Mouse (Mus musculus) left cerebral cortex, postnatal 10 days (tissue): ENCODE measurements around the gene Stk39. TPM values are rescaled to one million over a fixed set of nuclear protein-coding genes. Genes with fewer than 3 reads are reported as not detected.
"Not testable (repeated sequence)": the region's sequence is repeated elsewhere in the genome, so short reads cannot be mapped to it uniquely, and the experiment has no call there.

Experiments
- DNase-seq, 2 experiments: peaks; one replicate each; pipeline ENCODE4 v3.0.0; 2021 to 2022; ENCODE audit warnings: low spot score in 2 of 2, mixed read lengths in 1 of 2; ENCODE audit errors: extremely low spot score in 1 of 2
- intact Hi-C: fragments of 180-260 bp; cut with DNase I; formaldehyde crosslinking; loops from one replicate; pipeline ENCODE4 v1.15.1; 2025
- total RNA-seq, 2 experiments: library from RNA; stranded (reverse); gene quantifications; 2 replicates each; pipeline ENCODE4 v1.2.3; 2021

Gene Stk39
- total RNA-seq, 2 experiments from 2014 or later, result 49.2 to 51.6 TPM

DNA sequence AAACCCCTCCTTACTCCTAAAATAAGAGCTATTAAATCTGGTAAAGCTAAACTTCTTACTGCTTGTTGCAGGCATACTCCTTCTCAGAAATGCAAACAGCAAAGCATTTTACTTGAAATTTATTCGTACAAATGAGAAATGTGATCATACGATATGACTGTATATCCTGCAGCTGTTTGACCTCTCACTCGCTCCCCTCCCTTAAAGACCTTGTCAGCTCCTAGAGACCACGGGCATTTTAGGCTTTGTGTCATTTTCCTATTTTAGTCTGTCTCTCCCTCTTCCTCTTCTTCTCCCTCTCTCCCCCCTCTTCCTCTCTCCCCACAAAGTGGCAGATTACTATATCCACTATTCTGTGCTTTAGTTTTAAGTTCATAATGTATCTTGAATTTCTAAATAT is 200.8 kb downstream of the Stk39 start:
- intact Hi-C loops, result no loop called here
- no peak for DNase-seq

DNA sequence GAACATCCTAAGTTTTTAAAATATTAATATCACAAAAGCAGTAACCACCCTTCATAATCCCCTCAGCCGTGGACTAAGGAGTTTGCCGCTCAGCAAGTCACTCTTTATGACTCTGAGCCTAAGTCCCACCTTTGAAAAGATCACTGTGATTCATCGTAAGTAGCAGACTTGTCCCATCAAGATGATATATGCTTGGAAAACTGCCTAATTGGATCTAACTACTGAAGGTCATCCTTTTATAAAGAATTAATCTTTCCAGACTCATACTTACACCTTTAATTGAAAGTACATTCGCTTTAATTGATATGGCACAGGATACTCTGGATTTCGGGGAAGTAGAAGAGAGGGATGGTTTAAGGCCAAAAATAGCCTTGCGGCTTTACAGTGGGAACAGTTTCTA is 201.2 kb downstream of the Stk39 start:
- DNase-seq, result no peak
- intact Hi-C loops, result no loop called here

DNA sequence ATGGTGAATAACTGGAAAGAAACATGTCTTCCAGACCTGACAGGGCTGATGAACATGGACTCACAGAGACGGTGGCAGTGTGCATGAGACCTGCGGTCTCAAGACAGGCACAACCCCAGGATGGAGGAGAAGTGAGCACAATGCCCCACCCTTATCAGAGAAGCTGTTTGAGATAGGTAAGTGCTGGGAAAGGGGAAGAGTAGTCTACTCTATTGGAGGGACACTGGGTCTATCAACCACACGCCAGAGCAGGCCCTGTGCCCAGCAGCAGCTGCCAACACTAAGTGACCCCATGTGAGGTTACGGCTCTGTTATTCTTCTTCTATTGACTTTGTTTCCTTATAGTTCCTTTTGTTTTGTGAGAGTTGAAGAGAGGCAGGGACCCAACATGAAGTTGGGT is 202.4 kb downstream of the Stk39 start:
- intact Hi-C loops, result no loop called here
- DNase-seq, result no peak

DNA sequence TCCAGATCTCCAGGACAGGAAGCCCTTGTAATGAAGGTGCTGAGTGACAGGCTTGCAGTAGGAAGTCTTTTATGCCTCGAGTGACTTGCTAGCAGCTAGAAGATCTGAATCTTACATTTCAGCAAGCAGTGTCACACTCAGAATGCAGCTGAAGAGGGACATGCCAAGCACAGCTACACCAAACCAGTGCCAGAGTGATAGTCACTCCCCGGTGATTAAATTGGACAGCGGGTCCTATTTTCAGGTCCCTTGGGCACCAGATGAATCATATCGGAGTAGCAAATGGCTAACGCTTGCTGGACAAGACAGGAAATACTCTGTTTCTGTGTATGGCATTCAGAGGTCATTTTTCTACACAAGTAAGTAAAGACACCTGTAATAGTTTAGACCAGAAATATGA is 207.2 kb downstream of the Stk39 start:
- no peak for DNase-seq
- intact Hi-C loops, result no loop called here

DNA sequence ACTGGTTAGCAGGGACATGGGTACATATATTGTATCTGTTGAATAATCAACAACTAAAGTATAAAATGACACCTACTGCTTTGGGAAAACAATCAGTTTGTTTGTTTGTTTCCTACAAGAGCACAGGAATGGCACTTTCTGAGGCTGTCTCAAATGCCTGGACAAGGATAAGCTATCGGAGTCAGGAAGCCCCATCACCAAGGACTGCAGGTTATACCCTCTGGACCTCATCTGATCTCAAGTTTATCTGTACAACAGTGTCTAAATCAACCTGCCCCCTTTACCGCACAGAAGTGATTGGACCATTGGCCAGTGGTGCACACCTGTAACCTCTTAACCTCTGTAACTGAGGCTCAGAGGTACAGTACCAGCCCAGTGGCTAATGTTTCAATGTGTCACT is 211.2 kb downstream of the Stk39 start:
- no peak for DNase-seq
- intact Hi-C loops, result no loop called here

DNA sequence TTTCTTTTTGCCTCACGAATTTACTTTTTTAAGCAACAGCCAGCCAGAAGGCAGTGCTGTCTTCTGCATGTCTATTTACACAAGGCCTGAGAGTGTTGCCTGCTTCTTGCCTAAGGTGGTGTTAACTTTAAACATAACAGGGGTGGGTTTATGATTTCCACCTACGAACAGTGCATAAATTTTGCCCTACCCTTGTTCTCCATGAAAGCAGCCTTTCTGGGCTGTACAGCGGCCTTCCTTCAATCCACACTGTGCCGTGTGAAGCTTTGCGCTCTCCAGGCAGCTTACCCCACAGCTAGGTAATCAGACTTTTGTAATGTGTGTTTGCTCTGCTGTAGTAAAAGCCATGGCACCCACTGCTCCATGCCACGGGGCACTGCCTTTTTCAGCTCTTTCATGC is 214.5 kb downstream of the Stk39 start:
- intact Hi-C loops, result no loop called here
- DNase-seq, result no peak

DNA sequence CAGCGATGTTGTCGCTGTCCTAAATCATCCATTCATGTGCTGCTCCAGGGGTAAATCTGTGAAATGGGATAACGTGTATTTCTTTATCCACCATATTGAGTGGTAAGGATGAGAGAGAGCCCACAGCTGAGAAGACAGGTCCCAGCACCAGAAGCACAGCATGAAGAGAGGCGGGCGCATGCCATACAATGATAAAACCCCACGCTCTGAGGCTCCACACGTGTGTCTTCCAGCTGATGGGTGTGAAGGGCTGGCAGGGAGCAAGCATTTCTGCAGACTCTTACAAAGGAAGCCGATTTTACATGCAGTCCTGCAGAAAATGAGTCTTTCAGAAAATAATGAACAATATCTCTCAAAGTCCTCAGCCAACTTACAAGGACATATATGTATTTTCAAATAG is 215.6 kb downstream of the Stk39 start:
- intact Hi-C loops, result no loop called here
- DNase-seq, result no peak

DNA sequence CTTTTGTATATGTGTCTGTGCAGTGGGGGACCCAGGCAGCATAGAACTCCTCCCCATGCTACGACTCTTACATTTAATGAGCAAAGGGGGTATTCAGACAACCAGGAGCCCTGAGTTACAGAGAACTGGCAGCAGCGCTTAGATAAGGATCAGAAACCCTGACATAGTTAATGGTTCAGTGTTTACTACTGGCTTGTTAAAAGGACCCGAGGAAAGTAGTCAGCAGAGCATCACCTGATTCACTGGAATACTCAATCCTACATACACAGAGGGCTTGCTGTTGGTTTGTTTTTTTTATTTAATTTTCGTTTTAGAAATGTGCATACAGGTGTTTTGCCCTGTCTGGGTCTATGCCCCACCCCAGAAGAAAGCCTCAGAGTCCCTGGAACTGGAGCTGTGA is 217.3 kb downstream of the Stk39 start:
- no peak for DNase-seq
- intact Hi-C loops, result no loop called here

DNA sequence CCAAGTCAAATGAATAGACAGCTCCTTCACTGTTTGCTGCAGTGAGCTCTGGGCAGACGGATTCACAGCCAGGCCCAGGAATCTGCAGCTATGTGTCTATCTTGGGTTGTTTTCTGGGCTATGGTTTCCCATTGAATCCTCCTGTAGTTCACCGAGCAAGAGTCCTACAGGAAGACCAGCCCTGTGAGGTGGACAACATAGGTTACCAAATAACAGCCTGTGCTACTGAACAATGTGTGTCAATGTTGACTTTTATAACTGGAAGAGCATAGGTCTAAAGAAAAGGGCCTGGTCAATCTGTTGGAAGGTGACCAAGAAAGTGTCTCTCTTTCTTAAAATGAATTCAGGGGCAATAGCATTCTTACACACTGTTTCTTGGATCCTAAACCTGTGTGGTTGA is 218.8 kb downstream of the Stk39 start:
- intact Hi-C loops, result no loop called here
- DNase-seq, result no peak

DNA sequence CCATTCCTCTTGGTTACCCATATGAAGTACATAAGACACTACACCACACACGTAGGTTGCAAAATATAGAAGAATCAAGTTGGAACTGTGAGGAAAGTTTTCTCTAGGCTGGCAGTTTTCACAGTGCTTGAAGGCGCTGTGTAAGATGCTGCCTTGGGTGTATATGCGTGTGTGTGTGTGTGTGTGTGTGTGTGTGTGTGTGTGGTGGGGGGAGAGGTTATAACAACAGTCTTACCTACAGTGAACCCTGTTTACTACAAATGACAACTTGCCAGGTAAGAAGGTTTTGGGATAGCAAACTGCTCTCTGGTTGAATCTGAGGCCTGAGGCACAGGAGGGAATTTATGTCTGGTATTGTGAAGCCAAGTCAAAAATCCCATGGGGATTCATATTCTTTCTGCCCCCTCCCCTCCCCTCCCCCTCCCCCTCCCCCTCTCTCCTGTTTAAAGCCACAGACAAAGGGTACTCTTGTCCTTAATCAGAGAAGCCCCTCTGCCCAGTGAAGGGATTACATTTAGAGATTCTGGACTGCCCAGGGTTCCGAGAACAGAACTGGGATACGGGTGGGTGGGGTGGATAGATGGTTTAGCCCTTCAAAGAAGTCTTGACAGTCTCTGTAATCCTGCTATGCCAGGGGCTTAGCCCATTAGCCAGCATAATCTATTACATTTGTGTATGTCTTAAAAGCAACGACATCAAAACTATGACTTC is 219.9 kb downstream of the Stk39 start:
- DNase-seq, result no peak
- intact Hi-C loops, result no loop called here

DNA sequence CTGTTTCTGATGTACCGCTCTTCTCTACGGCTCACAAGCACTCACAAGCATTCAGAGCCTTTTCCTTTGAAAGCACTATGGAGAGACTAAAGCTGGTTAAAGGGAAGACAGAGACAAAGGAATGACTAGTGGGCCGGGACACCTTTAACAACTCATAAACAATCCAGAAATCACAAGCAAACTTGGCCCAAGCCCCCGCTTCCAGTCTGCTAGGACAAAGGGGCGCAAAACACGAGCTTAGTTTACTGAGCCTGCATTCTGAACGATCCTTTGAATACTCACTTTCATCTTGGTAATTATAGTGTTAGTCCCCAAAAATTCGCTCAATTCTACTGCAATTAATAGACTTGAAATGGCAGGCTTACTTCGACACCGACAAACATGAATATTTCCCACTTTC is 221.2 kb downstream of the Stk39 start:
- no peak for DNase-seq
- intact Hi-C loops, result no loop called here

DNA sequence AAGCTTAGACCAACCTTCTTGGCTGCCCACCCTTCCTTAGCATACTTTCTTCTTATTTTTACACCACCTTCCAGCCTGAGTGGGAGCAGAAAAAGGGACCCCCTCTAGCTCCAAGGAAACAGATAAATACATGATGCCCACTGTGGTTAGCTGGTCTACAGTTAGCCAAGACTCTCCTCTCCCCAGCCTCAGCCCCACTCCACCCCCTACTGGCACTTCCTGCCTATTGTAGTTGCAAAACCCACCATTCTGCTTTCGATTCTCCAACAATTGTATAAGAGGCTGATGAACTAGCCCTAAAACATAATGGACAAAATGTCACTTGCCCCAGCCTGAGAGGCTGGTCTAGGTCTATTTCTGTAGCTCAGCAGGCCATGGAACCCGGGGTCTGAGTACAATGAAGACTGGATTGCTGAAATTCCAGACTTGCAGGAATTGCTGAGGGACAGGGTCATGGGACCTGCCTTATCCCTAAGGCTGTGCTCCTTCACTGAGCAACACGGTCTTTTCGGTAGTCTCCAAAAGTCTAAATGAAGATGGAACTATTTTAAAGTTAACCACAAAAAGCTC is 222.1 kb downstream of the Stk39 start:
- DNase-seq, result no peak
- intact Hi-C loops, result no loop called here

DNA sequence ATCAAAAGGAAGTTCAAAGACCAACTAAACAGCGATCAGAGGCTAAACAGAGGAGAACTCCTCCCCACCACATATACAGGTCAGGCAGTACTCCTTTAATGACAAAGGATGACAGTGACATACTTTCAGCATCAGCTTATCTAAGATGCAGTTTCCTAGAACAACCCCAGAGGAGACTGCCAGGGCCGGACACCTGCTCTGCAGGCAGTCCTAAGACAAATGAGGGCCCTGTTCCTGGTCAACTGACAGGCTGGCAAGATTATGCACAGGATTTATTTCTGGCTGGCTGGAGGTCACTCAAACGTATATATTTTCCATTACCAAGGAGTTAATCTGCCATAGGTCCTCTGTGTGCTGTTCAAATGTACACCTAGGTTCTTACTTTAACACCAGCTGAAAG is 225.8 kb downstream of the Stk39 start:
- intact Hi-C loops, result no loop called here
- no peak for DNase-seq

DNA sequence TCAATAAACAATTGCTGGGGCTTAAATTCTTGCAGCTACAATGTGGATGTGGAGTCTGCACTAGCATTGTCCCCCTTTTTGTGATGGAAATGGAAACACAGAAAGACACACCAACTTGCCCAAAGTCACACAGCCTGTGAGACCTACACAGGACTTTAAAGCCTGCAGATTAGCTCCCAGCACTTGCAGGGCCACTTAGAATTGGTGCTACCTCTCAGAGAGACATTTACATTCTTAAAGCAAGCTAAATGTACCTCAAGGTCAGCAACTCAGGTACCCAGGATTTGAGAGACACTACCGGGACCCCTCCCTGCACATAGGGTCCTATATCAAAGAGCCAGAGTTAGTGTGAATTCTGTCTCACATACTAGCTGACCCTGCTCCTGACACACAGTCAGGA is 227.5 kb downstream of the Stk39 start:
- intact Hi-C loops, result no loop called here

DNA sequence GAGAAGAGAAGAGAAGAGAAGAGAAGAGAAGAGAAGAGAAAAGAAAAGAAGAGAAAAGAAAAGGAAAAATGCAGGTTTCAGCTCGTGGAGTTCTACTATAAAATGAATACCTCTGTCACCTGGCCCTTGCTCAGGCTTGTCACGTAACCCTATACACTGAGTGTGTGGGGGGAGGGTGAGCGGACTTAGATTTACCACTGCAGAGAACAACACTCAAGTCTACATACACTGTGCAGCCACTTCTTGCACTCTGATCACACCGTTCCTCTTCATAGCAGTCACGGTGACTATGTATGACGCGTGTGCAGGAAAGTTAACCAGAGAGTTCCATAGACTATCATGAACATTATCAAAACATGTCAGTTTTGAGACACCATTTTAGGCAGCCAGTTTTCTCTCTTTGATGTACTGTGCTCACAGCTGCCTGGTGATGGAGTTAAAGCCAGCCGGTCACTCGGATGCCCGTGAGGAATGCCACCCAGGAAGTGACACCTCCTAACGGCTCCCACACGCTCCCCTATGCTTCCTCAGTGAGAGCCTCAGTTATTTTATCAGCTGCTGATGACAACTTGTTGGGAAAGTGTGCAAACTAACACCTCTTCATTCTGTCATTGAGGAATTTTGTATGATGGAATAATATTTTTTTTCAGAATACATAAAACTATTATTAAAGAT is 228.1 kb downstream of the Stk39 start:
- intact Hi-C loops, result no loop called here
- no peak for DNase-seq

More for the DNA sequence above, 227.5 kb downstream of the Stk39 start:
- DNase-seq, result no peak

DNA sequence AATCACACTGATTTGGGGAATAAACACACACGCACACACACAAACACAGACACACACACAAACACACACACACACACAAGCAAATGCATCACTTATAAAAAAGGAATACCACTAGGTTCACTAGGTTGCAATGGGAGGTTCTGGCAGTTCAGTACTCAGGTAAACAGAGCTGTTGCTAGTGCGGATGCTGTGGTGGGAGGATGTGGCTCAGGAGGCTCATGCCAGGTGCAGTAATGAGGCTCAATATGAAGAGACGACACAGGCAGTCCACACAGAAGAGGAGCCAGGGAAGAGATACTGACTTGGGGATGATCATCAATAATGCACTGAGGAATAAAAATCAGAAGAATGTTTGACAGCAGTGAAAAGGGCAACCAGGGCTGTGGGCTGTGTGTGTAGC is 228.8 kb downstream of the Stk39 start:
- DNase-seq, result no peak
- intact Hi-C loops, result no loop called here

DNA sequence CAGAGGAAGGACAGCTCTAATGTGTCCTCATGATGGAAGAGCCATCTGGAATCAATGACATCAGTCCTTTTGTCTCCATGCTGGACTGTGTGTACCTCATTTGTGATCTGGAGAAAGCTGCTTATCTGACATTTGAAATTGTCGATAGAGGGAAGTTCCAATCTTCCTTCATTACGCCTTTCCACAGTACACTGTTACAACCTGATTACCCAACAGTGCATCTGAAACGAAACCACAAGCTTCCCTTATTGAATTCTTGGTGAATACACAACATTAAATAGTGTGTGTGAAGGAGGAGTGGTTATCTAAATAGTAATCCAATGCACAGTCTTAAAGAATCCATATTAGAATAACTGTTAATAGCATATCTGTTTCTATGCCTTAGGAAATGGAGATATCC is 230.0 kb downstream of the Stk39 start:
- intact Hi-C loops, result no loop called here
- DNase-seq, result no peak

DNA sequence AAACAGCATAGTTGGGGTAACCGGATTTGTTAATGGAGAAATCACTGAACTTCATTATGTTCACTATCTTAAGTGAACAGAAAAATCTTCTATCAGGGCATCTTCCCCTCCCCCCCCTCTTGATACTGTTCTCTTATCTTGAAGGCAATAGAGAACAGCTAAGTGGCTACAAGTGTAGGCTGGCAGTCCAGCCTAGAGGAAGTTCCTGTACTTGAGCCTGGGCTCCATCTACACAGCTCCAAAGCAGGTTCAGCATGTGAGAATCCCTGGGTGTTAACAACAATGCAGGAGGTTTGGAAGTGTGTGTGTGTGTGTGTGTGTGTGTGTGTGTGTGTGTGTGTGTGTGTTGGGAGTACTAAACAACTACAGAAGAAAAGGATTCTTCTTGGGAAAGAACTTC is 230.4 kb downstream of the Stk39 start:
- intact Hi-C loops, result no loop called here
- no peak for DNase-seq

DNA sequence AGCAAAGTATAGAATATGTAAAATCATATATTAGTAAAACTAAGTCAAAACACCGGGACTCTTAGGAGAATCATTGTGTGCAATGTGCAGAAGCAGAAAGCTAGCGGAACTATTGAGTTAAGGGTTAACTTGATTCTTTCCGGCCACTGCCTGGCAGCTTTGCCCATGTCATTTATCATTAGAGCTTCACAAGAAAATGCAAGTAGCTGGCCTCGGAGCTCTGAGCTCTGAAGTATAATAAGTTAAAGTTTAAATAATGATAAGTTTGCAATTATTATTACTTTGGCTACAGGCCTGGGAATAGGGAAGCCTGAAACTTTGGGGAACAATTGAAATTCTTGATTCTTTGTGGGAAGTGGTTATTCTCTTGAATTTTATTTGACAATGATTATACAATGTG is 232.7 kb downstream of the Stk39 start:
- intact Hi-C loops, DNase-seq: not testable (repeated sequence)

DNA sequence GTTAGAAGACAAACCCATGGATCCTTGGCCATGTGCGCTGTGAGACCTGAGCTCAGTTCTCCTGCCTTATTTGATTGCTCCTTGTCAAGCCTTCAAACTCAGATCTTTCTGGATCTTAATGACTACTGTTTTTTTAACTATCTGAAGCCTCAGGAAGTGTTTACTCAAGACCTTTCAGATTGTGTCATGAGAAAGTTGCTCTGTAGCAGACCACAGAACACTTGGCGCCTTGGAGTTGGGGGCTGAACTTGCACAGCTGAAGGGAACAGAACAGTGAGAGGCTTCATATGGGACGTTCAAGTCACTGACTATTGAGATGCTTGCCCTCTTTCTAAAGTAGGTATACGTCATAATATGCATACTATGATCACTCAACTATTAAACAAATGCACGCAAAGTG is 239.1 kb downstream of the Stk39 start:
- intact Hi-C loops, result no loop called here
- DNase-seq, result no peak

DNA sequence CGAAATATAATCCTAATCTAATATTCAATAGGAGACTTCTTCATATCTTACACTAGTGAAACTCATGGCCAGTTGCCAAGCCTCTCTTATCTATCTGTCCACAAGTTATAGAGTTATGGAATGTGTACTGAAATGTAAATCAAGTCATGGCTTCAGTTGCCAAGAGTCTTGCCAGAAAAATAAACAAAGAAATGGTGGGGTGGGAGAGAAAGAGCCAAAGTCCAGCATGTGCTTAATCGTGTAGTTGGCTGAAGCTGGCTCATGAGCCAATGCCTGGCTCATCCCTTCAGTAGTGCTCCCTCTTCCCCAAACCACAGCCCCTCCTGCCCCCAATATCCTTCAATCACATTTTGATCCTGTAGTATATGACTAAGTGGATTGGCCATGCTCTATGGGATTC is 242.2 kb downstream of the Stk39 start:
- intact Hi-C loops, result no loop called here
- DNase-seq, result no peak
